Mouse (Mus musculus) limb, embryonic 11.5 days (tissue): ENCODE results near the gene Vrk2. TPM values are rescaled to one million over a fixed set of nuclear protein-coding genes. Genes with fewer than 3 reads are reported as not detected.

ENCODE experiments used
- ATAC-seq: fragments of 200-750 bp; cut with Nextera tagmentation; 2 replicates; pipeline ENCODE4 v1.8.0; 2017; ENCODE audit warnings: low read depth; ENCODE audit not compliant: insufficient number of reproducible peaks, low FRiP score, low TSS enrichment
- DNase-seq: peaks from one replicate; pipeline ENCODE4 v3.0.0-alpha.2; 2015; ENCODE audit warnings: low spot score
- H3K27ac ChIP-seq: fragments of 300-500 bp; sonication (generic); replicated peaks from 2 replicates; pipeline ENCODE4 v1.5.1; 2014; ENCODE audit warnings: low read depth, mild to moderate bottlenecking, low read length
- H3K27me3 ChIP-seq: fragments of 300-500 bp; sonication (generic); 2 replicates; pipeline ENCODE4 v1.6.1; 2014; ENCODE audit warnings: mild to moderate bottlenecking, low read length, mixed read lengths; ENCODE audit not compliant: control insufficient read depth, insufficient read depth
- H3K36me3 ChIP-seq: fragments of 300-500 bp; sonication (generic); 2 replicates; pipeline ENCODE4 v1.6.1; 2014; ENCODE audit warnings: mild to moderate bottlenecking, low read length, moderate library complexity, mixed read lengths; ENCODE audit not compliant: control insufficient read depth, insufficient read depth
- H3K4me1 ChIP-seq: fragments of 300-500 bp; sonication (generic); 2 replicates; pipeline ENCODE4 v1.6.1; 2014; ENCODE audit warnings: low read length, mixed read lengths; ENCODE audit not compliant: control insufficient read depth, insufficient read depth
- H3K4me2 ChIP-seq: fragments of 300-500 bp; sonication (generic); 2 replicates; pipeline ENCODE4 v1.6.1; 2014; ENCODE audit warnings: low read depth, mild to moderate bottlenecking, moderate library complexity; ENCODE audit not compliant: severe bottlenecking
- H3K4me3 ChIP-seq: fragments of 300-500 bp; sonication (generic); 2 replicates; pipeline ENCODE4 v1.5.1; 2014; ENCODE audit warnings: low read depth, low read length
- H3K9ac ChIP-seq: fragments of 300-500 bp; sonication (generic); 2 replicates; pipeline ENCODE4 v1.6.1; 2014; ENCODE audit warnings: mild to moderate bottlenecking, low read length
- H3K9me3 ChIP-seq: fragments of 300-500 bp; sonication (generic); 2 replicates; pipeline ENCODE4 v1.6.1; 2016; ENCODE audit warnings: low read length; ENCODE audit not compliant: control insufficient read depth
- WGBS: fragments of 180-500 bp; shearing (Covaris S2); extraction: QIAGEN DNeasy Blood & Tissue Kit; methylation state at CpG from one replicate; pipeline ENCODE4 v1.1.7; 2014; 5-methylcytosine and 5-hydroxymethylcytosine counted together
- polyA plus RNA-seq: library from polyadenylated mRNA; unstranded; fragments of >200 nt; fragmentation: Nextera tagmentation; extraction: Ambion mirVana; gene quantifications from 2 replicates; pipeline ENCODE4 v1.2.1, GENCODE M21; 2014

The Vrk2 gene
- polyA plus RNA-seq, 1 experiment from 2014 or later, result 22.6 TPM

- Histone ChIP-seq H3K9ac (no peak overlapping the region), H3K4me2 (no peak overlapping the region), H3K4me1 (no peaks in the 10 kb centered on the region), H3K4me3 (no peak overlapping the region), H3K36me3 (0 out of 2 replicates have a peak, but pooled peaks cover 2% of the 10 kb centered on the region), H3K27ac (no peak overlapping the region), H3K27me3 (no peaks in the 10 kb centered on the region), H3K9me3 (no peaks in the 10 kb centered on the region)
- no peak for DNase-seq
- no peak for ATAC-seq
- WGBS, result 86% methylated on average over 4 of the region's 4 CpGs
These were observed 141.1 kb downstream of the Vrk2 start for GRCm38 (mm10) chr11:26452693-26453092.

- no peak overlapping the region for H3K4me3 ChIP-seq
- no peak for ATAC-seq
- H3K9me3 ChIP-seq, result no peaks in the 10 kb centered on the region
- 80% methylated on average over 2 of the region's 2 CpGs for WGBS
- H3K4me2 ChIP-seq, result no peak overlapping the region
- no peak overlapping the region for H3K9ac ChIP-seq
- H3K27ac ChIP-seq, result no peak overlapping the region
- no peaks in the 10 kb centered on the region for H3K27me3 ChIP-seq
- 0 out of 2 replicates have a peak, but pooled peaks cover 2% of the 10 kb centered on the region for H3K36me3 ChIP-seq
- no peaks in the 10 kb centered on the region for H3K4me1 ChIP-seq
- DNase-seq, result no peak
These were observed 142.6 kb downstream of the Vrk2 start for GRCm38 (mm10) chr11:26451228-26451627.

DNA sequence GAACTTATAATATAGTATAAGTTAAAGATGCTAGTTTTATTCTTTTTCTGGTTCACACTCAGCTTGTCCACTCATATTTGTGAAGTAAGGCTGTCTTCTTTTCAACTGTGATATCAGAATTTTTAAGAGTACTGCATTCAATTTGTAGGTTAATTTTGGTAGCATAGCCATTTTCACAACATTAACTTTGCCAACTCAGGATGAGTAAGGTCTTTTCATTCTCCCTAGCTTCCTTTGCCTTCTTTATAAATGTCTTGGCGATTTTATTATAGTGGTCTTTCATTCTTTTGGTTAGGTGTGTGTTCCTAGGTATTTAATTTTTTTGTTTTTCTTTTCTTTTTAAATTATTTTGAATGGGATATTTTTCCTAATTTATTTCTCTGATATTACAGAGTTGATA is 143.2 kb downstream of the Vrk2 start:
- no peaks in the 10 kb centered on the region for H3K4me1 ChIP-seq
- 92% methylated on average over 1 of the region's 1 CpGs for WGBS
- ATAC-seq (no peak), DNase-seq (no peak)
- no peak overlapping the region for H3K4me3 ChIP-seq
- no peaks in the 10 kb centered on the region for H3K27me3 ChIP-seq
- no peak overlapping the region for H3K4me2 ChIP-seq
- no peak overlapping the region for H3K9ac ChIP-seq
- H3K9me3 ChIP-seq, result no peaks in the 10 kb centered on the region
- 0 out of 2 replicates have a peak, but pooled peaks cover 2% of the 10 kb centered on the region for H3K36me3 ChIP-seq
- no peak overlapping the region for H3K27ac ChIP-seq

- no peaks in the 10 kb centered on the region for H3K27me3 ChIP-seq
- H3K27ac ChIP-seq, result no peak overlapping the region
- ATAC-seq (no peak), DNase-seq (no peak)
- no peaks in the 10 kb centered on the region for H3K9me3 ChIP-seq
- no peak overlapping the region for H3K4me2 ChIP-seq
- whole genome bisulfite sequencing, result 69% methylated on average over 3 of the region's 3 CpGs
- no peak overlapping the region for H3K9ac ChIP-seq
- no peaks in the 10 kb centered on the region for H3K4me1 ChIP-seq
- no peak overlapping the region for H3K4me3 ChIP-seq
- H3K36me3 ChIP-seq, result no peaks in the 10 kb centered on the region
These were observed 144.0 kb downstream of the Vrk2 start for GRCm38 (mm10) chr11:26449789-26450188.

DNA sequence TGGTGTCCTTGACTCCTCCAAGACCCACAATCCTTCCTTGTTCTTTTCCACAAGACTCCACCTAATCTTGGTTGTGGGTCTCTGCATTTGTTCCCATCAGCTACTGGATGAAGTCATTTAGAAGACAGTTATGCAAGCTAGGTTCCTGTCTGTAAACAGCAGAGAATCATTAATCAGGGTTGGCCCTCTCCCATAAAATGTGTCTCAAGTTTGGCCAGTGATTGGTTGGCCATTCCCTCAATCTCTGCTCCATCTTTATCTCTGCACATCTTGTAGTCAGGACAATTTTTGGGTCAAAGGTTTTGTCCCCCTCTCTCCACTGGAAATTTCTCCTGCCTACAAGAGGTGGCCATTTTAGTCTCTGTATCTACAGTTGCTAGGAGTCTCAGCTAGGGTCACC is 149.4 kb downstream of the Vrk2 start:
- ATAC-seq, result no peak
- no peak for DNase-seq

GRCm38 (mm10) chr11:26441121-26441520 is 152.7 kb downstream of the Vrk2 start:
- Histone ChIP-seq H3K9ac (no peak overlapping the region), H3K27me3 (no peaks in the 10 kb centered on the region), H3K27ac (no peak overlapping the region), H3K36me3 (no peaks in the 10 kb centered on the region), H3K9me3 (no peaks in the 10 kb centered on the region), H3K4me2 (no peak overlapping the region), H3K4me1 (no peaks in the 10 kb centered on the region), H3K4me3 (no peak overlapping the region)
- ATAC-seq (no peak), DNase-seq (no peak)
- 75% methylated on average over 1 of the region's 1 CpGs for WGBS

More for the DNA sequence above, 149.4 kb downstream of the Vrk2 start:
- no peaks in the 10 kb centered on the region for H3K36me3 ChIP-seq
- H3K9ac ChIP-seq, result no peak overlapping the region
- H3K27me3 ChIP-seq, result no peaks in the 10 kb centered on the region
- no peak overlapping the region for H3K27ac ChIP-seq
- H3K4me1 ChIP-seq, result no peaks in the 10 kb centered on the region
- no peak overlapping the region for H3K4me2 ChIP-seq
- no peaks in the 10 kb centered on the region for H3K9me3 ChIP-seq
- no peak overlapping the region for H3K4me3 ChIP-seq

GRCm38 (mm10) chr11:26437818-26438217 is 156.0 kb downstream of the Vrk2 start:
- H3K9me3 ChIP-seq, result no peaks in the 10 kb centered on the region
- no peaks in the 10 kb centered on the region for H3K36me3 ChIP-seq
- no peak overlapping the region for H3K27ac ChIP-seq
- DNase-seq, result no peak
- no peak overlapping the region for H3K9ac ChIP-seq
- H3K27me3 ChIP-seq, result no peaks in the 10 kb centered on the region
- no peaks in the 10 kb centered on the region for H3K4me1 ChIP-seq
- H3K4me2 ChIP-seq, result no peak overlapping the region
- 86% methylated on average over 13 of the region's 13 CpGs for WGBS
- no peak overlapping the region for H3K4me3 ChIP-seq
- no peak for ATAC-seq

GRCm38 (mm10) chr11:26434229-26434628 is 159.6 kb downstream of the Vrk2 start:
- H3K9me3 ChIP-seq, result no peaks in the 10 kb centered on the region
- H3K27me3 ChIP-seq, result no peaks in the 10 kb centered on the region
- no peak for ATAC-seq
- H3K4me3 ChIP-seq, result no peak overlapping the region
- no peaks in the 10 kb centered on the region for H3K36me3 ChIP-seq
- no peak for DNase-seq
- no peaks in the 10 kb centered on the region for H3K4me1 ChIP-seq
- H3K9ac ChIP-seq, result no peak overlapping the region
- no peak overlapping the region for H3K27ac ChIP-seq
- H3K4me2 ChIP-seq, result no peak overlapping the region

- DNase-seq (no peak), ATAC-seq (no peak)
- H3K36me3 ChIP-seq, result no peaks in the 10 kb centered on the region
- no peak overlapping the region for H3K9ac ChIP-seq
- H3K27ac ChIP-seq, result no peak overlapping the region
- no peak overlapping the region for H3K4me2 ChIP-seq
- no peak overlapping the region for H3K4me3 ChIP-seq
- 32% methylated on average over 2 of the region's 2 CpGs for WGBS
- H3K27me3 ChIP-seq, result no peaks in the 10 kb centered on the region
- H3K9me3 ChIP-seq, result no peaks in the 10 kb centered on the region
- no peaks in the 10 kb centered on the region for H3K4me1 ChIP-seq
These were observed 172.3 kb downstream of the Vrk2 start for GRCm38 (mm10) chr11:26421472-26421871.
